Mouse (Mus musculus) layer of hippocampus, postnatal 14 days (tissue): ENCODE data around the gene Lexm. TPM values are rescaled to one million over a fixed set of nuclear protein-coding genes. Genes with fewer than 3 reads are reported as not detected.

Experiments used
- DNase-seq, 2 experiments: peaks; one replicate each; pipeline ENCODE4 v3.0.0; 2021 to 2022; ENCODE audit warnings: low spot score in 2 of 2, mixed read lengths in 1 of 2
- total RNA-seq, 2 experiments: library from RNA; stranded (reverse); gene quantifications; 2 replicates each; pipeline ENCODE4 v1.2.3; 2021

Gene Lexm
- total RNA-seq, 2 experiments from 2014 or later: not detected

DNA sequence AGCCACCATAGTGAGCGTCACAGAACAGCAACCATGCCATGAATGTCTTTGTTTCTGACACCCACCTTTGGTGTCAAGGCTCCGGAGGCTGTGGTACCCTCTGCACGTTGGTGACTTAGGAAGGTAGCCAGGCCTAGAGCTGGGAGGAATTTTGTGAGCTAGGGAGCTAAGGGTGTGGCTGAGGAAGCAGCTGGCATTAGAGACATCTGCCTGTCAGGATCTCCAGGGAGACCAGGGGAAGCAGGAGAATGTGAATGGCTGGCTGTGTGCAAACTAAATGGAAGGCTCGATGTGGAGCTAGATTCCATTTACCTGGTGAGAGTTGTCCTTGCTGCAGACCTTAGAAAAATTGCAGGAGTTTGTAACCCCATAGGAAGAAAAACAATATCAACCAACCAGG is 32.4 kb downstream of the Lexm start:
- no peak for DNase-seq

DNA sequence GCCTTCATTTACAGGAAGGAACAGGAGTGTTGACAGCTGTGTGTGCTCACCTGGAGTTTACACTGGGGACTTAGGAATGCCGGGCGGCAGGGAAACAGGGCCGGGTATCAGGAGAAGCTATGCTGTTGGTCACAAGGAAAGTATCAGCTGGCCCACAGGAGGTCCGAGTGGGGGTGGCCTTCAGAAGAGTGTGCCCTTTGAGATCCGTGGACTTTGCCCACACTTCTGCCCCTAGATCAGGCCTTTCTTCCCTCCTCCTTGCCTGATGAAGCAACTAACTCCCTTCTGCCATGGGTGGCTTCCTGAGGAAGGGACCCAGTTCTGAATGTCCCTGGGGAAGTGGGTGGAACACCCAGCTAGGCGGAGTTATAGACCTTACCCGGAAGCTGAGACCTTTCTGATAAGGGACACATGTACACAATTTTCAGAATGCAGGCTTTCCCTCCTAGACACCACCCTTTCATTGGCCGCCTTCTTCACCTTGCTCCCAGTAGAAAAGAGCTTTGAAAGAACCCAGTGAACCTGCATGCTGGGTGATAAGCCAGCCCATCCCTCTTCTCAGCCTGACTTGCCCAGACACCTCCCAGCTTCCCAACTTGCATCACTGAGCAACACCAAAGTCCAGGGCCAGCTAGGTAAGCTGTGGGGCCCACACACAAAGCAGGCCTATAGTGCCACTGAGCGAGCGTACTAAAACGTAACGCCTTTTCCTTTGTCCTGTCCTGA is 34.5 kb downstream of the Lexm start:
- no peak for DNase-seq

DNA sequence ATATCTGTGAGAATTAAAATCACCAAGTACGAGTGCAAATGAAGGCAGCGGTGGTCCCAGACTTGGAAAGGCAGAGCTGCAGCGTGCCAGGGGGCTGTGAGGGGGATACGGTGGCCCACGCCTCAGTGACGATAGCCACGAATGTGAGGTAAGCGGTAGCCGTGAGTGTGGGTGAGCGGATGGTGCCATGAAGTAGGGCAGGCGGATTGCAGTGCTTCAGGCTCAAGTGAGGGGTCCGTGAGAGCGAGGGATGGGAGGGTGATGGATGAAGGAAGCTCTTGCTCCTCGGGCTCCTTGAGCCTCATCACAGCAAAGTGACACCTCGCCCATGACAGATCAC is 35.2 kb downstream of the Lexm start:
- no peak for DNase-seq

DNA sequence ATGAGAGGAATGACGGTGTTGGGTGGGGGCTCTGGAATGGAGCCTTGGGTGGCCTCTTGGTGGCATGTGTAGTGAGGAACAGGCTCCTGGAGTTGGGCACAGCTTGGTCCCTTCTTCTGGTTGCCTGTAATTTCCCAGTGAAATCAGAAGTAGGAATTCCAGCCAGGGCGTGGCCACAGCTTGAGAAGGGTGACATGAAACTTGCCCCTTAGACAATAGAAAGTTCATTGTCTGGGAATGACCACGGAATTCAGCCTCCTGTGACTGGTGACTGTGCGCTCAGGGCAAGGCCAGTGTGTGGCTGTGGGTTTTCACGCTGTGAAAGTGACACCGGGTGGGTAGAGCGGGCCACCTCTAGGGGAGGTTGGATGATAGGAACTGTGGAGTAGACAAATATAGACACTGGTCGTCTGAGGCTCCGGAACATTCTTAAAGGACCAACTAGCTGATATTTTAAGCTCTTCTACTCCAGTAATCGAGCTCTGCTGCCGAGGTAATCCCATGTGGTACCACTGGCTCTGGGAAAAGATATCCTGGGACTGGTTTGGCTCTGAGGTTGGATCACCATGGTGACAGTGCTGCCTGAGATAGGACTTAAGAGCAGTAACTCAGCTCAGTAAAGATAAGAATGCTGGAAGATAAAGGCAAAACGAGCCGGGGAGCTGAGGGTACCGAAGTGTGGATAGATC is 35.7 kb downstream of the Lexm start:
- DNase-seq: no peak

DNA sequence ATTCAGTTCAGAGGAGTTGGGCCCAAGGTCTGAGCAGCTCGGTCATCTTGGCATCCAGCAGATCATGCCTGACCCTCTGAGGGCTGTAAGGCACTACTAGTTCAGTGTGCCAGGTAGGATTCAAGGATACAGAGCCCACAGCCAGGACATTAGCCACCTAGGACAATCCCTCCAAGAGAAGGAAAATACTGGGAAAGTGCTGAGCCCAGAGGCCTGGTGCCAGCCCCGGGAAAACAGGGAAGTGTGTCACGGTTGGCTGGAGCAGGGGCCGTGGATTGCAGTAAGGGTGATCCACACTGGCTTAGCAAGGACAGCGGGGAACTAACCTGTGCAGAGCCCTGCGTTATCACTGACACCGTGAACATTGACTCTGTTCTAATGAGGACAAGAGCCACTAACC is 39.5 kb downstream of the Lexm start:
- no peak for DNase-seq

DNA sequence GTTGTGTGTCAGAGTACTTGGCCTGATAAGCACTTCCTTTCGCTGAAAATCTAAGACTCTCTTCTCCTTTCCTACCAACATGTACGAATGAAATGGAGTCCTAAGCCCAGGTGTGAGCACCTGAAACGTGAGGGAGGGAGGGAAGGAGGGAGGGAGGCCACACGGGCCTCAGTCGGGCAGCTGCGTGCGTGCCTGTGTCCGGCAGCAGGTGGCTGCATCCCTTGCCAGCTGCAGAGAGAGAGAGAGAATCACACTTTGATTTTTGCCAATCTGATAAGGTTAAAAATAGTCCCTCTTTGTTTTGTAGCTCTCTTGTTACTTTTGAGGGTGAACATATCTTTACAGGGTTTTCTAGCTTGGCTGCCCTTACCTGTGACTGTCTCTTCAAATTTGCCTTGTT is 42.0 kb downstream of the Lexm start:
- no peak for DNase-seq

DNA sequence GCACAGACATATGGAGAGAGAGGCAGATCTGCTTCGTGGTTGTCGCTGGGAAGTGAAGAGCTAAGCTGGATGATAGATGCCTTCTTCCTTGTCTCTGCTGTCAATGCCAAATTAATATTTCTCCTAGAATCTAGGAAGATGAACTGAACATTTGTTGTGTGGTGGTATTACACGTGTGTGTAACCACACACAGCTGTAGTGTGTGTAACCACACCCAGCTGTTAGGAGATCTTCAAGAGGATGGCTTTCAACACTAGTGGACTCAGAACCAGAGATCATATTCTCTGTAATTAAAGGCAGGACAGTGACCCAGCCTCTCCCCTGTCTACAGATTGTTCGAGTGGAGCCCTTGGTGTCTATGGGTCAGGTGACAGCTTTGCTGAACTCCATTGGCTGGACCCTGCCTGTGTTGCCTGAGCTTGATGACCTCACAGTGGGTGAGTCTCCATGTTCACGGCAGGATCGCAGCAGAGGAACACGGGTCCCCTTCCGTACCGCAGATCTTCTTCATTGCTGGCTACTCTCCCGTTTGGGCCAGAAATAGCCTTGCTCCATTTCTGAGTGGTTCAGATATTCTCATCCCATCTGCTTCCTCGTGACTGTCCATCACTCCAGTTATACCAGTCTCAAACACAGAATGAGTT is 45.8 kb downstream of the Lexm start:
- DNase-seq: no peak

DNA sequence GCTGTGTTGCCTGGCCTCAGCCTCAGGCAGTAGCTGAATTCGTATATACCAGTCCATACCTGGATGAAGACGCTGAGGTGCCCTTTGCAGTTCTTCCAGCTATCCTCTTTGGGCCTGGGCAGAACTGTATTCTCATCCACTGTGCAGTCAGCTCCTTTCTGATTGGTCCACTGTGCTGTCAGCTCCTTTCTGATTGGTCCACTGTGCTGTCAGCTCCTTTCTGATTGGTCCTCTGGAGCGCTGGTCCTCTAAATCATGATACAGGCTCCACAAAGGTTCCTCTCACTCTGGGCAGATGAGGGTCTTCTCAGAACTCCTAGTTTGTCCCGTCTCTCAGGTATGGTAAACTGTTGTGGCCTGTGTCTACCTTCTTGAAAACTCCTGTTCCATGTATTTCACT is 47.4 kb downstream of the Lexm start:
- no peak for DNase-seq

DNA sequence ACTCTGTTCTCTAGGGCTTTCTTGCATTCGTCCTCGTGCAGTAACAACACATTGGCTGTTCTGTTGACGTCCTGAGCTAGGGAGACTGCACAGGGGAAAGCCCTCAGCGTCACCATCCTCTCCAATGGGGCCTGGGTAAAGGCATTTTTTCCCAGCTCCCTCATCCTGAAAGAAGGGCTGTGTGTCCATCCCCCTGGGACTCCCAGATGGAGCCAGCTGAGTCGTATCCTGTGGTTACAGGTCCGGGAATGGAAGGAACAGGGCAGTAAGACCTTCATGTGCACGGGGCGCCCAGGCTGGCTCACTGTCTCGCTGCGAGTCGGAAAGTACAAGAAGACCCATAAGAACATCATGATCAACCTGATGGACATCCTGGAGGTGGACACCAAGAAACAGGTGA is 52.9 kb downstream of the Lexm start:
- DNase-seq: no peak

DNA sequence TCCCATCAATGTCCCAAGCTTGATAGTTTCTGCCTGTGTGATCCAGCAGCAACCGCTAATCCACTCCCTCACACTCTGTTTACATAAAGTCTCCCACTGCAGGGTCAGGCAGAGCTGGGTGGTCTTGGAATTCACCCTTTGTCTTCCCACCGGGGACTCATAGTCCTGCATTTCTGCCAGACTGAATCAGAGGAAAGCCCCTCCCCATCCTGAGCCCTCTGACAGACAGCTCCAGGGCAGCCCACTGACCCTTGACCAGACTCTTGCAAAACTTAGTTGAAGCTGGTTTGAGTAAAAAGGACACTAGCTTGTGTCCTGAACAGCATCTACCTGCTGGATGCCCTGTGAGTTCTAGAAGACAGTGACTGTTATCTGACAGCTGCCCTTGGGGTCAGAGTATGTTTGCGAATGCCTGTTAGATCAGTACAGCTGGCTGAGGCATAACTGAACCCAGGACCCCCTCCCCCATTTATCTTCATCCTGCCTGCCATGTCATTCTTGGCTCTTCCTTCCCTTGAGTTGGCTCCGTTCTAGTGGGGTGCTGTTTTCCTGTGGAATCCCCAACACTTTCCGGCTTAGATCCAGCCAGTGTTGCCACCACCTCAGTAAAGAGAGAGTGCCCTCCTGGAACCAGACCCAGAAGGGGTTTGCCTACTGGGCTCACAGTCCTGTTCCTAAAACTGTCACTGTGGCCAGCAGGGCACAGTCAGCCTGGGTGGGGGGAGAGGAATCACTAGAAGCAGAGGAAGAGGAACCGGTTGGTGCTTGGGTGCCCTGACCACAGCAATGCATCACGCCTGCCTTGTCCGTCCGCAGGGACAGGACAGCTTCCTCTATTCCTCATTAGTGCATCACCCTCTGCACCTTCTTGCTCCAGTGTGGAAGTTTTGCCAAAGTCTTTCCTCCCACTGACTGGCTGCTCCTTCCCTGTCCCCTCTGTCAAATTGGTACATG is 53.9 kb downstream of the Lexm start:
- no peak for DNase-seq

DNA sequence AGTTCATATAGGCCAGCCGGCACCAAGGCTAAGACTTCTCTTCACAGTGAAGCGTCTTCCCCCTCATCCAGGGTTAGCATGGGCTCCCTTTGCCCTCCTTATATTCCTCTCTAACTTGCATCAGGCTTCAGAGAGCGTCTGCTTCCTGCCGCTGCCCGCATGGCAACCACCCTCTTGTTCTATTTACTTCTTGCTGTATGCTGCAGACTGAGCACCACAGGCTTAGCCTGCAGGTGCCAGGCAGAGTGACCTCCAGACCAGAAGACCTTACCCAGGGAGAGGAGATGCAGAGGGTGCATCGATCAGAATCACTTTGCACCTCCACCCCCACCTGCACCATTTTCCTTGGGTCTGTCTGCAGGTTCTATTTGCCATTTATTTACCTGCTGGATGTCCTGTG is 55.0 kb downstream of the Lexm start:
- no peak for DNase-seq

DNA sequence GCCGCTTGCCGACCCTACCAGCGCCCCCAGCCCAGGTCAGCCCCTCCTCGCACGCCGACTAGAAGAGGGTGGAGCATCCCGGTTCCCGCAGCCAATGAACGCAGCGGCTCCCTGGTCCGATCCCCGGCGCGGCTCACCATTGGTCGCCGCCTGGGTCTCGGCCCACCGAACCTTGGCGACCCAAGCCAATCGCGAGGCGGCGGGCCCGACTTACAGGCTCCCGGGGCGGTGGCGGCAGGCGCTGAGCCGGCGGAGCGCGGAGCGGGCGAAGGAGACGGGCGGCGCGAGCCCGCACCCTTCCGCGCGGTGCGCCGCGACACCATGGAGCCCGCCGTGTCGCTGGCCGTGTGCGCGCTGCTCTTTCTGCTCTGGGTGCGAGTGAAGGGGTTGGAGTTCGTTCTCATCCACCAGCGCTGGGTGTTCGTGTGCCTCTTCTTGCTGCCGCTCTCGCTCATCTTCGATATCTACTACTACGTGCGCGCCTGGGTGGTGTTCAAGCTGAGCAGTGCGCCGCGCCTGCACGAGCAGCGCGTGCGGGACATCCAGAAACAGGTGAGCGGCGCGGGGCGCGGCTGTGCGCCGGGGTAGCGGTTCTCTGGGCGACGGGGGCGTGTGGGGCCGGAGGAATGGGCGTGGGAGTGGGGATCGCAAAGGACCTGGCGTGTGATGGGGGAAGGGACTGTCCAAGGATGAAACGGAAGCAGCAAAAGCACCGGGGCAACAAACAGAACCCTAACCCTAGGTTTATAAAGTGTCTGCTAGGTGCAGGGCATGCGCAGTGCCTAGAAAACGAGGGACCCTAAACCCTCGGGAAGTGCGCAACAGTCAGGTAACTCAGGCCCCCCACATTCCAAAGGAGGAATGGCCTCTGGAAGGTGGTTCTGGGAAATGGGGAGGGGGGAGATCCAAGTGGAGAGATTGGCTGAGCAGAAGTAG is 55.9 kb downstream of the Lexm start, which contains the start of gene Dhcr24:
Dhcr24 (plus strand) TSS at position 193 of the 936 bp plus-strand sequence.
- DNase-seq: peak; percentile 94 to 97

DNA sequence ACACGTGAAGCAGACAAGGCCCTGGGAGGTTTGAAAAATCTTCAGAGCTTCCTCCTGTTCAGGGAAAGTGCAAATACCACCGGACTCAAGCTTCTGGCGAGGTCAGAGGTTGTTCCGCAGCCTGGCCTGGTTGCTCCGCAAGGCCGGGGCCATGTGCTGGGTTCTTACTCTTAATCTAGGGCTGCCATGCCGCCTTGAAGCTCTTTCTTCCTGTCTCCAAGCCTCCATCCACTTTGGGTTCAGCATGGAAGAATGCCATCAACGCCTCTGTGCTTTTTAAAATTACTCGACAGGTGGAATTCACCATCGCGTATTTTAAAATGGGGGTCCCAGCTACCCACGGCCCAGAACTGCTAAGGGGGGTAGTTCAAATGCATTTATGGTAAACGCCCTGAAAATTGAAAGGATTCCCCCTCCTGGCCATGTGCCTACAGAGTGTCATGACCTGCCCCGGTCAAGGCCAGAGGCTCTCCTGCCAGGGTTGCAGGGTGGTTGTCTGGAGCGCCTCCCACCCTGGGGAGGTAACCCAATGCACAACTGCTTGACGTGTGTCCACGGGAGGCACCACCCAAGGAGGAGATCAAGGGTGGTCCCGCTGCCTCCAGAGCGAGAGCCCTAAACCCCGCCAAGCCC is 56.7 kb downstream of the Lexm start:
- no peak for DNase-seq

DNA sequence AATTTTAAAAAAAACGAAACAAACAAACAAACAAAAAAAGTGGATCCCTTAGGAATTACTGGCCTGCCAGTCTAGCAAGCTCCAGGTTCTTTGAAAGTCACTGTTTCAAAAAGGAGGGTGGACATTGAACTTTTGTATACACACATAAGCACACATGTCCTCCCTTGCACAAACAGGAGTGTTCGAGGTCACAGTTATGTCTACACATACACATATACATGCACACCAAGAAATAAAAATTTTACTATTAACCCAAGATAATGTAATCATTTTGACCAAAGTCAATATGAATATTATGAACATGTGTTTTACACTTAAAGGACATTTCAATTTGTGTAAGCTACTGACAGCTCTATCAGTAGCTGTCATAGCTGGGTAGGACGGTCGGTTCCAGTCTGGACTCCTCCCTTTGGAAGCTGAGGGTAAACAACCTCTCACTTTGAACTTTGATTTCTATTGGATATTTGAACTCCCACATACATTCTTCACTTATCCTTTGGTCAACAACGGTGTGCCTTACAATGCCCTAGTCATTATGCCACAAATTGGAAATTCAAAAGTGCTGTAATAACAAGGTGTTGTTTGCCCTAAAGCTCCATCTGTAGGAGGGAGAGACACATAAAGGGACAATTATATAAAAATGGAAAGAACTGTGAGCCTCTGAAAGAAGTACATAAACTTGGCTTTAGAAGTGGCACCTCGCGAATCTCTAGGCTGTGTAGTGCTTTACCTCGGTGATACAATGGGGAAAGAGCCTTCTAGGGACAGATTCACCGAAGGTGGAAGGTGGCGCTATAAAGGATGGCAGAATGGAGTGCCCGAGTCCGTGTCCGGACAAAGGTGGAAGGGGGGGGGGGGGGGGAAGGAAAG is 57.5 kb downstream of the Lexm start:
- DNase-seq: no peak

DNA sequence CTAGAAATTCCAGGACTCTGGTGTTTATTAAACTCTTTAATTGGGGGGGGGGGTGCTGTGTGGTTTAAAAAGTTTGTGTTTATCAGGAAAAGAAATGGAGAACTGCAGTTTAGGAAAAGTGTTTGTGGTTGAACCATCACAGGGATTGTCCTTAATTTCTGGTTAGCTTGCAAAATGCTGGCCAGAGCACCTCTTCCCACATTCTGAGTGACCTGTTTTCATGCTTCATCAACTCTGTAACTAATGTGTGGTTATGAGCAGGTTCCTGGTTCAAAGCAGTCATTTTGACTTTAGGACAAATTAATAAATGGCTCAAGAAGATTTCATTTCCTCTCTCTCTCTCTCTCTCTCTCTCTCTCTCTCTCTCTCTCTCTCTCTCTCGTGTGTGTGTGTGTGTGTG is 59.1 kb downstream of the Lexm start:
- no peak for DNase-seq

DNA sequence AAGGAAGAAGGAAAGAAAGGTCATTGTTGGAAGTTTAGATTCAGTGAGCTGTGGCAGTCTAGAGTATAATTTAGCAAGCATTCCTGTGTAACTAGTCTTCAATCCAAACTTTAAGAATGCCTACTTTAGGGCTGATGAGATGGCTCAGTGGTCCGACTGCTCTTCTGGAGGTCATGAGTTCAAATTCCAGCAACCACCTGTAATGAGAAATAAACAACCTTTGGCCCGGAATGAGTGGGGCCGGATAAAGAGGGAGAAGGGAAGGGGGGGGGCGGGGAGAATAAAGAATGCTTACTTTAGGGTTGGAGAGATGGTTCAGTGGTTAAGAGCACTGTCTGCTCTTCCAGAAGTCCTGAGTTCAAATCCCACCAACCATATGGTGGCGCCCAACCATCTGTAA is 59.8 kb downstream of the Lexm start:
- no peak for DNase-seq

DNA sequence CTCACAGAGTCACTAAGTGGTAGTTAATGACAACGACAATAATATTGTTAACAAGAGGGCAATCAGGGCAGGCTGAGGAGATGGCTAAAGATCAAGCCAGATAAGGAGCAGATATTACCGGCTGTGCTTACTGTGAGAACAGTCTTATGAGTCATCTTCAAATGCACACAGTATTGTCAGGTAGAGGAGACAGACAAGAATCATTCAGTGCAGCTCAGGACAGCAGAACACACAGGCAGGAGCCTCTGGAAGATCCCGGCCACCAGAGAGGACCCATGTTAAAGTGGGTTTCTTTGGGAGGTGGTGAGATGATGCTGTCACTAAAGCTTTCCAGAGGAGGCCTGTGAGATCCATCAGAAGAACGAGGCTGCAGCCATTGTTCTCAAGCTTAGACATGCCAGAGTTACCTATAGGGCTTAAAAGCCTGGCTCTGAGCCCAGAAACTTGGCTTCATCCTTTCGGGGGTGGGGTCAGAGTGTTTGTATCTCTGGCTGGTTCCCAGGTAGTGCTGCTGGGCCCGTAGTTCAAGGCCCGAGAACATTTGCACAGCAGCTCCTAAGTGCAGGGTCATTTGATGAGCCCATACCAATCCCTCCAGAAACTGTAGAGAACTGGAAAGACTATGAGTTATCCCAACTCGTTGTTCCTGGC is 66.4 kb downstream of the Lexm start:
- no peak for DNase-seq

DNA sequence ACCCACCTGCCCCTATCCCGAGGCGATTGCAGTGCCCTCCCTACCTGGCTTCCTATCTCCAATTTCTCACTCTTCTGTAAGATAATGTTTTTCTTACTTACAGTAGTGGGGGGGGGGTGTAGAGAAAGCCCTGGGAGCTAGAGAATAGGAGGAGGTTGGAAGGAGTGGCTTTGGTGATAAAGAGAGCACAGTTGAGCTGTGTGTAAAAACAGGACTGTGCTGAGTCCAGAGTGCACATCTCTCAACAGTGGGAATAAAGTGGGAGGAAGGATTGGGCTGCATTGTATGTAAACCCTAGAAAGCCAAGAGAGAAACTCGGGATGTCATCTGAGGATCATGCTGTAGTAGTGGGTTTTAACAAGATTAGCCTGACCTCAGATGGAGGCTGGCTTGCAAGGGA is 68.9 kb downstream of the Lexm start:
- no peak for DNase-seq
